Mouse (Mus musculus) heart, postnatal 14 days (tissue): ENCODE results near the gene Mapk14. TPM values are rescaled to one million over a fixed set of nuclear protein-coding genes. Genes with fewer than 3 reads are reported as not detected.

ENCODE experiments used
- DNase-seq, 2 experiments: peaks; one replicate each; pipeline ENCODE4 v3.0.0; 2021 to 2022
- intact Hi-C: fragments of 180-260 bp; cut with DNase I; formaldehyde crosslinking; loops from one replicate; pipeline ENCODE4 v1.15.1; 2025
- long read RNA-seq, 2 experiments: library from polyadenylated mRNA; stranded (forward); transcript quantifications; one replicate each; pipeline ENCODE4 v2.0.0; 2021
- total RNA-seq, 2 experiments: library from RNA; stranded (reverse); gene quantifications; 2 replicates each; pipeline ENCODE4 v1.2.3; 2021

Mapk14 gene
- total RNA-seq, result 10 to 100 TPM; 51.2 to 51.4 TPM
- long read RNA-seq, experiment 1, transcript Mapk14-202 (12 exons, 3,548 nt), result major isoform, 57 of 65 reads
- long read RNA-seq, experiment 1, partial matches to known transcripts, result 1 of 65 reads
- long read RNA-seq, experiment 1, other reads (novel, unspliced or antisense), result 6 of 65 reads
- long read RNA-seq, experiment 2, transcript Mapk14-202 (12 exons, 3,548 nt), result major isoform, 56 of 84 reads
- long read RNA-seq, experiment 2, partial matches to known transcripts, result 8 of 84 reads
- long read RNA-seq, experiment 2, other reads (novel, unspliced or antisense), result 16 of 84 reads

GRCm38 (mm10) chr17:28690776-28691686 lies at the start of gene Mapk14:
Gene Mapk14 (plus strand): TSS chr17:28691329.
- intact Hi-C loops, result loop anchor here (1.0 to 5.0 kb wide), 6 partner anchors 36 to 331 kb away; partner anchors contain the start of gene AC170998.1
- DNase-seq, result peak; percentile 100

DNA sequence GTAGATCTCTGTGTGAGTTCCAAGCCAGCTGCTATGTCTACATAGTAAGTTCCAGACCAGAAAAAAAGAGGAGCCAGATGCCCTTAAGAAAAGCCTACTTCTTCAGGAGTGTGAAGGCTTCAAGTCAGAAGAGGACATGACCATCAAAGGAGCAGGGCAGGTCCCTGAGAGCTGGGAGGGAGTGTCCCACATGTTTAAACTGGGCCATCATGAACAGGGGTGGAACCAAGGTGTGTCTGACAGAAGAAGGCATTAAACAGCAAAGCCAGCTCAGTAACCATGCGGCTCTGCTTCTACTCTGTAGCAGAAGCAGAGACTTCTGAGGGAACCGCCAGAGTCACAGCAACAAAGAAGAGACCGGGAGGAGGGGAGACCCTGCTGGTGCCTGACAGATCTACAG lies 47.4 kb upstream of the Mapk14 start:
- no peak for DNase-seq
- intact Hi-C loops, result no loop called here

GRCm38 (mm10) chr17:28644112-28644511 lies 47.0 kb upstream of the Mapk14 start:
- intact Hi-C loops, result no loop called here

GRCm38 (mm10) chr17:28646221-28646620 lies 44.9 kb upstream of the Mapk14 start:
- no peak for DNase-seq
- intact Hi-C loops, result loop anchor here (5.0 kb wide), 2 partner anchors 54 to 94 kb away; no protein-coding TSS in a partner anchor

More at GRCm38 (mm10) chr17:28644112-28644511, 47.0 kb upstream of the Mapk14 start:
- no peak for DNase-seq

DNA sequence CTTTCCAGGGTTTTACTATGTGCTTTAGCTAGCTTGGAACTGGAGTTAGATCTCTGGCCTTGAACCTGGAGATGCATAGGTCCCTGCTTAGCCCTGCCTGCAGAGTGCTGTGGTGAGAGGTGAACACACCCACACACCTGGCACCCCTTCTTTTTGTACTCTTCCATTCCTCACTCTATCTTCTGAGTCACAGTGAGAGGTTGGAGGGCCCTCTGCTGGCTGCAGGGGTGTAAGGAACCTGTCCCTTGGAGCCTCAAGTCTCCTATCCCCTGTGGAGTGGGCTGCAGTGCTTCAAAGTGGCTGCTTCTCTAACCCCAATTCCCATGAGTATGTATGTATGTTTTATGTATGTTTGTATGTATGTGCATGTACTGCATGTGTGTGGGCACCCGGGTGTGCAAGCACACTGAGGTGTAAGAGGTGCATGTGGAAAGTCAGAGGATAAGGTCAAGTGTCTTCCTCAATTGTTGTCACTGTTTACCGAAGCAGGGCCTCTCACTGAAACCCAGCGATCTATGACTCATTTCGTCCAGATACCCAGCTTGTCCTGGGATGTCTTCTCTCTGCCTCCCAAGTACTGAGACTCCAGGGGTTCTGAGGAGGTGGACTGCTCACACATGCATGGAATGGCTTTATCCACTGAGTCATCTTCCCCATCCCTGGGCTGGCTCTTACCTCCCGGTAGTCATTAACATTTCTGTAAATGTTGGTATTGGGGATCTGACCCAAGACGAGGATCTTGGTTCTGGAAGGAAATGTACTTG lies 42.3 kb upstream of the Mapk14 start:
- peak; percentile 9 to 48 for DNase-seq
- intact Hi-C loops, result loop anchor here (5.0 kb wide), 2 partner anchors 56 to 96 kb away; no protein-coding TSS in a partner anchor

DNA sequence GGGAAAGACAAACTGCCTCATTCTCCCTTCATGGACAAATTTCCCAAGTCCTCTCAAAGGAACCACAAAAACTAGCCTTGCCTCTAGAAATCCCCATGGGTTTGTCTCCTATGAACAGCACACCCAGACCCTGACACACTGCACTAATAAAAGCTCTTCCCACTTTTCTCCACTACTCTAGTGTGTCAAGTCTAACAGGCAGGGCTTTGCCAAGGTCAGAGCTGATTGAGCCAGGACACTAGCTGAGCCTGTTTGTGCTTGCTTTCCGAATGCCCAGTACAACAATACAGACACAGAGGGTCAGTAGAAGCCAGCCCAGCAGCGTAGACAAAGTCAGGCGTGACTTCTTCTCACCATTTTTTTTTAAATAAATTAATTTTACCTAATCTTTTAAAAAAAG lies 40.9 kb upstream of the Mapk14 start:
- intact Hi-C loops, result no loop called here
- peak in 1 of 2 experiments; percentile 16 for DNase-seq

DNA sequence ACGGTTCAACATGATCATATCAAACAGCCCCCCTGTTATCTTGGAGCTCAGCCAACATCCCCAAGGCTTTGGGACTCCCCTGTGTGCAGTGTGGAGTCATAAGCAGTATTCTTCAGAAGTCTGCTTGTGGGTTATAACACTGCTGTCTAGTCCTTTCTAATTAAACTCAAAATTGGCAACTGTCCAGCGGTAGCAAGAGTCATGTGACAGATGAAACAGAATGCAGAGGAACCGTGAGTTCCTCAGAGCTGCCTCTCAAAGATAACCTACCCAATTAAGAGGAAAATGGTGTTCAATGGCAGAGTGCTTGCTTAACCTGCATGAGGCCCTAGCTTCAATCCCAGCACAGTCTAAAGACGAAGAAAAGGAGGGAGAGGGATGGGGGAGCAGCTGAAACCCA lies 33.2 kb upstream of the Mapk14 start:
- no peak for DNase-seq
- intact Hi-C loops, result no loop called here

DNA sequence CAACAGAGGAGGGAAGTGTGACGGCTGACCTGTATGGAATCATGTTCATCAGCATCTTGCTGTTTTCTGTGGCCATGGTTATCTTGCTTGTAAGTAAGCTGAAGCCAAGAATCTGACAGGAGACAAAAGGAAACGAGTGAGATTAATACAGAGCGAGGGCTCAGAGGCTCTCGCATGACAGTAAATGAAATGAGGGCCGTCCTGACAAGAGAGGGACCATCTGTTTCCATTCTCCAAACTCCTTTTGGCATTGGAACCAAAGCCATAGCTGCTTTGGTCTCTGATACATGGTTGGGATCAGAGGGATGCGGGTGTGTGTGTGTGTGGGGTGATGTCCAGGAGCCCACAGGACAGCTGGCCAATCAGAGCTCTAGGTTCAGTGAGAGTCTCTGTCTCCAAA lies 31.6 kb upstream of the Mapk14 start:
- intact Hi-C loops, result no loop called here
- DNase-seq, result no peak

DNA sequence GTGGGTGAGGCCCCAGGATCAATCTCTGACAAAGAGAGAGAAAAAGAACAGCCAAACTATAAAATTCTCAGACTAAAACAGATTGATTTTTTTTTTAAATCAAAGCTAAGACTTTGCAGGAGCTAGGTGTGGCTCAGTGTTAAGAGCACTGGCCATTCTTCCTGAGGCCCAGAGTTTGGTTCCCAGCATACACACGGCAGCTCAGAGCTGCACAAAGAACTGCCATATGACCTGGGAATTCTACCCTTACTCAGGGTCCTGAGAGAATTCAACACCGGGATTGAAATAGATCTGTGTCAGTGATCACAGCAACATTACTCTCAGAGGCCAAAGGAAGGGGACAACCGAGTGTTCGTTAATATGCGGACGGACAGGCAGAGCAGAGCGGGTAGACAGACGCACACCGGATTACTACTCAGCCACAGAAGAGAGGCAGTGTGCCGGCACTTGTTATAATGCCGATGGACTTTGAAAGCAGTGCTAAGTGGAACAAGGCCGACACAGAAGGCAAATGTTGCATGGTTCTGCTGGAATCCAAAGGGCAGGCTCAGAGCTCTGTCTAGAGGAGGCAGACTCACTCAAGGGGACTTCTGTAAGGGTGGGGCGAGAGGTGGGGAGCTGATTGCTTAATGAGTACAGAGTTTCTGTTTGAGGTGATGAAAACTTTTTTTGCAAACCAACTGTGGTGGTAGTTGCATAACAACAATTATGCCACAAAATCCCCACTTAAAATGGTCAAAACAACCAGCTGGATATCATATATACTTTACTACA lies 8.6 kb upstream of the Mapk14 start:
- intact Hi-C loops, result no loop called here
- no peak for DNase-seq

- intact Hi-C loops, result no loop called here
Observed at GRCm38 (mm10) chr17:28683601-28684000, 7.5 kb upstream of the Mapk14 start.

DNA sequence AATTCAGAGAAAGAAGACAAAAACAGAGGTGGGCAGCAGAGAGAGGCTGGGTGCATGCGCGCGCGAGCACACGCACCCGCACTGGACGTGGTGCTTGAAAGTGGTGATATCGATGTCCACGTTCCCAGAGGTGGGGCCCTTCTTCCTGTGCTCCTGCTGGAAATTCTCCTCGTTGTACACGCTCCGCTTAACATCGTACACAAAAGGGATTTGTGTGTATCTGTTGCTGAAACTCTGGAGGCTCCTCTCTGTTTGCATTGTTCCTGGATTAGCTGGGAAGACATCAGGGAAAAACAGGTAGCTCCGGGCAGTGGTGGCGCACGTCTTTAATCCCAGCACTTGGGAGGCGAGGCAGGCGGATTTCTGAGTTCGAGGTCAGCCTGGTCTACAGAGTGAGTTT lies 6.5 kb upstream of the Mapk14 start:
- intact Hi-C loops, result no loop called here
- DNase-seq, result no peak

More at GRCm38 (mm10) chr17:28683601-28684000, 7.5 kb upstream of the Mapk14 start:
- no peak for DNase-seq

- intact Hi-C loops, result no loop called here
- no peak for DNase-seq
Observed at GRCm38 (mm10) chr17:28687354-28687753, 3.8 kb upstream of the Mapk14 start.

- DNase-seq, result no peak
Observed at GRCm38 (mm10) chr17:28689586-28690283, 1.4 kb upstream of the Mapk14 start, which contains the start of gene Slc26a8. Gene Slc26a8 (minus strand): TSS chr17:28690233.

GRCm38 (mm10) chr17:28691687-28692340 lies 685 bp downstream of the Mapk14 start:
- peak; percentile 64 to 70 for DNase-seq
- intact Hi-C loops, result loop anchor here (1.0 to 5.0 kb wide), 8 partner anchors 21 to 330 kb away; partner anchors contain the start of genes AC170998.1 and Brpf3

More at GRCm38 (mm10) chr17:28689586-28690283, 1.4 kb upstream of the Mapk14 start, which contains the start of gene Slc26a8:
- intact Hi-C loops, result loop anchor here (2.0 to 5.0 kb wide), 5 partner anchors 38 to 333 kb away; partner anchors contain the start of gene AC170998.1

DNA sequence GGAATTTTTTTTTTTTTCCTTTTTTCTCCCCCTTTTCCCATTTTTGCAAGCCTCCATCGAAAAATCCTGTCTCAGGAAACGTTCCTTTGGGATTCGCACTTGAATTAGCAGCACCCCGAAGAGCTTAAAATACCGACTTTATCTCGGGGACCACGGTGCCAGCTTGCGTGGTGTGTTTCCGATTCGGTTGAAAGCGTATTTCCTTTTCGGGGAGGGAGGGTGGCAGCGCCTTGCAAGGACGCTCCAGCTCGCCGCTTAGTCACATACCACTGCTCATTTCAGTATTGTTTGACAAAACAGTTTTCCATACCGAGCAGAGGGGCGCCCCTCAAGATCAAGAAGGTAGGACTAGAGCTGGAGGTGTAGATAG lies 1.2 kb downstream of the Mapk14 start:
- intact Hi-C loops, result loop anchor here (2.0 to 5.0 kb wide), 6 partner anchors 20 to 330 kb away; partner anchors contain the start of genes AC170998.1 and Brpf3

DNA sequence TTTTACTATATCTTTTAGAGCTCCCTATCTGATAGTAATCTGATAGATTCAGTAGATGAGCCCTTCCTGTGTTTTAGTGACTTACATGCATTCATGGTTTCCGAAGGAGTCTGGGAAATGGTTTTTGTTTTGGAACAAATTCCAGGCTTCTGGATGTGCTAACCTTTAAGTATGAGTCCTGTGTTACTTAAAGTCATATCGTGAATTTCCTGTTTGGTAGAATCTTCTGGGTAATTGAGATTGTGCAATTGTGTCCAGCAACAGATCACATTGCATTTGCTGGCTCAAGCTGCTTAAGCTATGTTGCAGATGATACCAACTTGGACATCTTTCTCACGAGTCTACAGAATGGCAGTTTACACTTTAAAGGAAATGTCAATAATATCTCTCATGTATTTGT lies 2.0 kb downstream of the Mapk14 start:
- no peak for DNase-seq
- intact Hi-C loops, result loop anchor here (2.0 to 5.0 kb wide), 6 partner anchors 20 to 329 kb away; partner anchors contain the start of genes AC170998.1 and Brpf3

More for the DNA sequence above, 1.2 kb downstream of the Mapk14 start:
- peak; percentile 50 to 52 for DNase-seq

- intact Hi-C loops, result loop anchor here (5.0 kb wide), 4 partner anchors 33 to 328 kb away; partner anchors contain the start of gene AC170998.1
Observed at GRCm38 (mm10) chr17:28694078-28694477, 2.9 kb downstream of the Mapk14 start.

GRCm38 (mm10) chr17:28694832-28695231 lies 3.7 kb downstream of the Mapk14 start:
- DNase-seq, result no peak
- intact Hi-C loops, result loop anchor here (5.0 kb wide), 4 partner anchors 32 to 327 kb away; partner anchors contain the start of gene AC170998.1

More at GRCm38 (mm10) chr17:28694078-28694477, 2.9 kb downstream of the Mapk14 start:
- no peak for DNase-seq
